Mouse (Mus musculus): ENCODE measurements at regions not wholly inside any gene's neighbourhood (a gene's known extent, or its start where the extent isn't known, plus 50 kb on each side); places are given as distances from the start of the nearest gene placed in this dataset.
A peak's percentile ranks its signal among the peaks of the same experiment; 100 is the strongest.

DNA sequence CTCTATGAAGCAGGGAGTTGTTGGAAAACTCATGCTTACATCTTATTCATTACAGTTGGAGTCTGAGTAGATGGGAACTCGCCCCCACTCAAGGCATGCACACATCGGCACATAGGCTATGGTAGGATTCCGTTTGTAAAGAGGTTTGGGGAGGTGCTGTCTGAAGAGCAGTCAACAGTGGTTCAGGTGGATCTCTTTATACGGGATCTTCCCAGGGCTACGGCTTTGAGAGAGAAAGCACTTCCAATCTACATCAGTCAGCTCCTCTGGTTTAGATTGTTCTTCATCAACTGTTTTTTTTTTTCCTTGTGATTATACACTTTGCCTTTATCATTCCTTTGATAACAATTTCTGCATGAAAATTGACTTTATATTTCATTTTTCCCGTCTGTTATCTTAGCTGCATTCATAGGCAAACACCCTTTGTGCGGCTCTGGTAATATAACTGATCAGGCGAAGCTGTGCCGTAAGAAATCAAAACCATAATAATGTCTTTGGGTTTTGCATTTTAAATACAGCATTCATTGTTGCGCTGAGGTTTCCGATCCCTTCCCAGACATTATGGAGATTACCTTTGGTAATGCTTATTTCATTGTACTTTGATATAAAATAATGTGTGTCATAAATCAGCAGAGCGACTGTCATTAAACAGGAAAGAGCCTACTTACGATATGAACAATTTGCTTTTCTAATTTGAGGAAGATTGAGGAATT lies 155.7 kb upstream of the Meis1 start:
- Histone ChIP-seq H3K27me3 (replicated peaks; ENCODE audit: control insufficient read depth, insufficient read depth, low read length) (no peaks in the 10 kb centered on the region), H3K36me3 (ENCODE audit: control insufficient read depth, insufficient read depth, low read length) (no peaks in the 10 kb centered on the region), H3K4me3 (ENCODE audit: insufficient read depth, low read depth, low read length) (no peak overlapping the region), H3K27ac (ENCODE audit: insufficient read depth, low read depth, low read length) (no peak overlapping the region), H3K4me1 (ENCODE audit: control insufficient read depth, insufficient read depth, low read length) (no peaks in the 10 kb centered on the region)
- TF ChIP-seq POLR2A (IDR thresholded peaks at IDR 0.05; ENCODE audit: low read depth, low read length) (no peak), CTCF (conservative IDR thresholded peaks at IDR 0.05; ENCODE audit: insufficient read depth, insufficient read length, low read depth, low read length) (no peak)
- 92% methylated on average over 13 of the region's 13 CpGs for WGBS
- DNase-seq = no peak

DNA sequence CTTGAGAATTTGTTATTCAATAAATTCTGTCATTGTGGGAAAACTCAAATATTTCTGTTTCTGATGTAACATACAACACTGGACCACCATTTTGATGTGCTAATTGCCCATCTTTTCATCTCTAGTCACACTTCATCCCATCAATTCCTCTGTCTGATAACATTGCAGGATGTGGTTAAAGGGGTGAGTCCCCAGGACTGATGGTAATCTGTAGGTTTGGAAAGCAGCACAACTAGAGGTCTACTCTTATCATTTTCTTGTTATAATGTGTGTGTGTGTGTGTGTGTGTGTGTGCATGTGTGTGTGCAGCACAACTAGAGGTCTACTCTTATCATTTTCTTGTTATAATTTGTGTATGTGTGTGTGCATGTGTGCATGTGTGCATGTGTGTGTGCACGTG lies 160.5 kb upstream of the Meis1 start:
- no peak for TF ChIP-seq POLR2A (IDR thresholded peaks at IDR 0.05; ENCODE audit: low read depth, low read length)
- no peak for TF ChIP-seq CTCF (conservative IDR thresholded peaks at IDR 0.05; ENCODE audit: insufficient read depth, insufficient read length, low read depth, low read length)
- Histone ChIP-seq H3K27me3 (replicated peaks; ENCODE audit: control insufficient read depth, insufficient read depth, low read length) (no peaks in the 10 kb centered on the region), H3K36me3 (ENCODE audit: control insufficient read depth, insufficient read depth, low read length) (no peaks in the 10 kb centered on the region), H3K4me3 (ENCODE audit: insufficient read depth, low read depth, low read length) (no peak overlapping the region), H3K27ac (ENCODE audit: insufficient read depth, low read depth, low read length) (no peak overlapping the region), H3K4me1 (ENCODE audit: control insufficient read depth, insufficient read depth, low read length) (no peaks in the 10 kb centered on the region)
- WGBS = 94% methylated on average over 1 of the region's 1 CpGs
- no peak for DNase-seq

GRCm38 (mm10) chr11:19189778-19190177 lies 171.0 kb upstream of the Meis1 start:
- Histone ChIP-seq H3K4me3 (ENCODE audit: insufficient read depth, low read depth, low read length) (no peak overlapping the region), H3K27me3 (replicated peaks; ENCODE audit: control insufficient read depth, insufficient read depth, low read length) (no peaks in the 10 kb centered on the region), H3K4me1 (ENCODE audit: control insufficient read depth, insufficient read depth, low read length) (no peaks in the 10 kb centered on the region), H3K27ac (ENCODE audit: insufficient read depth, low read depth, low read length) (no peak overlapping the region), H3K36me3 (ENCODE audit: control insufficient read depth, insufficient read depth, low read length) (no peaks in the 10 kb centered on the region)
- peak; percentile 9 for DNase-seq
- TF ChIP-seq CTCF (conservative IDR thresholded peaks at IDR 0.05; ENCODE audit: insufficient read depth, insufficient read length, low read depth, low read length) = no peak
- TF ChIP-seq POLR2A (IDR thresholded peaks at IDR 0.05; ENCODE audit: low read depth, low read length) = no peak
- 58% methylated on average over 2 of the region's 2 CpGs for WGBS

DNA sequence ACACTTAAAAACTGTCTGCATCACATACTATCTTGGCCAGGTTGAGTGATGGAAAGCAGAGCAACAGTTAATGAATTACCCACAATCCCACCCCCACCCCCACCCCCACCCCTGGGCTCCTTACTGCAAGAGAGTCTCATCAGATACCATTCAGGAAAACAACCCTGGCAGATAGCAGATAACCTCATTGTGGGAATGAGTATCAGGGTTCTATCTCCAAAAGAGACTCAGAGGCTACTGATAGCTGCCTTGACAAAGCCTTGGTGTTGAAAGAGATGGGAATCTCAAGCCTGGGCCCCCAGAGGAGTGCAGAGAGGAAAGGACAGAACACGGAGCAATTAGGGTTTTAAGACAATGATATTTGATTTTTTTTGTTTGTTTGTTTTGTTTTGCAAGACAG lies 175.7 kb upstream of the Meis1 start:
- no peak for DNase-seq
- 53% methylated on average over 1 of the region's 1 CpGs for WGBS
- no peak overlapping the region for H3K27ac ChIP-seq (ENCODE audit: insufficient read depth, low read depth, low read length)
- H3K4me1 ChIP-seq (ENCODE audit: control insufficient read depth, insufficient read depth, low read length) = no peaks in the 10 kb centered on the region
- H3K27me3 ChIP-seq (replicated peaks; ENCODE audit: control insufficient read depth, insufficient read depth, low read length) = no peaks in the 10 kb centered on the region
- TF ChIP-seq CTCF (conservative IDR thresholded peaks at IDR 0.05; ENCODE audit: insufficient read depth, insufficient read length, low read depth, low read length) = no peak
- TF ChIP-seq POLR2A (IDR thresholded peaks at IDR 0.05; ENCODE audit: low read depth, low read length) = no peak
- no peaks in the 10 kb centered on the region for H3K36me3 ChIP-seq (ENCODE audit: control insufficient read depth, insufficient read depth, low read length)
- no peak overlapping the region for H3K4me3 ChIP-seq (ENCODE audit: insufficient read depth, low read depth, low read length)

- DNase-seq = no peak
- Histone ChIP-seq H3K27me3 (replicated peaks; ENCODE audit: control insufficient read depth, insufficient read depth, low read length) (no peaks in the 10 kb centered on the region), H3K4me1 (ENCODE audit: control insufficient read depth, insufficient read depth, low read length) (no peaks in the 10 kb centered on the region), H3K27ac (ENCODE audit: insufficient read depth, low read depth, low read length) (no peak overlapping the region), H3K4me3 (ENCODE audit: insufficient read depth, low read depth, low read length) (no peak overlapping the region), H3K36me3 (ENCODE audit: control insufficient read depth, insufficient read depth, low read length) (no peaks in the 10 kb centered on the region)
- WGBS = 100% methylated on average over 1 of the region's 1 CpGs
- TF ChIP-seq CTCF (conservative IDR thresholded peaks at IDR 0.05; ENCODE audit: insufficient read depth, insufficient read length, low read depth, low read length) (no peak), POLR2A (IDR thresholded peaks at IDR 0.05; ENCODE audit: low read depth, low read length) (no peak)
Observed at GRCm38 (mm10) chr11:19197790-19198189, 179.0 kb upstream of the Meis1 start.

GRCm38 (mm10) chr11:19202602-19203517 lies 184.1 kb upstream of the Meis1 start:
- Histone ChIP-seq H3K27ac (ENCODE audit: insufficient read depth, low read depth, low read length) (peak overlapping the region; percentile 38), H3K4me1 (ENCODE audit: control insufficient read depth, insufficient read depth, low read length) (peaks cover 6% of the 10 kb centered on the region; the same call in 1 of the 2 replicates), H3K4me3 (ENCODE audit: insufficient read depth, low read depth, low read length) (no peak overlapping the region), H3K36me3 (ENCODE audit: control insufficient read depth, insufficient read depth, low read length) (no peaks in the 10 kb centered on the region), H3K27me3 (replicated peaks; ENCODE audit: control insufficient read depth, insufficient read depth, low read length) (no peaks in the 10 kb centered on the region; the same call in 1 of the 2 replicates)
- WGBS = 90% methylated on average over 8 of the region's 8 CpGs
- TF ChIP-seq CTCF (conservative IDR thresholded peaks at IDR 0.05; ENCODE audit: insufficient read depth, insufficient read length, low read depth, low read length) (no peak), POLR2A (IDR thresholded peaks at IDR 0.05; ENCODE audit: low read depth, low read length) (no peak)
- DNase-seq = no peak

DNA sequence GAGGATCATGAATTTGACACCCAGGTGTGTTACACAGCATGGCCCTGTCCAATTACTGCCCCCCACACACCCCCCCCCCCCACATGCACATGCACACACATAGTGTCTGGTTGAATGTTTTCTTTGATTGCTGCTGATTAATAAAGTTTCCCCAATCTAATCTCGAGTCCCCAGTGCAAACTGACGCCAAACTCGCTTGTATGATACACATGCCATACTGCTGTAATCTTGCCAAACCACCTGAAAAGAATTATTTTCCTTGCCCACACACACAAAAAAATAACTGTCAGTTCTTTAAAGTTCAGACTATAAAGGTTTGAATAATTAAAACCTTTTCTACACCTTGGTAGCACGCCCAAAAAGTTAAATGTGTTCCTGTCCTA lies 184.7 kb upstream of the Meis1 start:
- WGBS = 67% methylated on average over 4 of the region's 4 CpGs
- Histone ChIP-seq H3K36me3 (ENCODE audit: control insufficient read depth, insufficient read depth, low read length) (no peaks in the 10 kb centered on the region), H3K4me3 (ENCODE audit: insufficient read depth, low read depth, low read length) (no peak overlapping the region), H3K27ac (ENCODE audit: insufficient read depth, low read depth, low read length) (peak overlapping the region; percentile 38), H3K4me1 (ENCODE audit: control insufficient read depth, insufficient read depth, low read length) (peaks cover 6% of the 10 kb centered on the region; the same call in 1 of the 2 replicates), H3K27me3 (replicated peaks; ENCODE audit: control insufficient read depth, insufficient read depth, low read length) (no peaks in the 10 kb centered on the region; the same call in 1 of the 2 replicates)
- DNase-seq = no peak
- TF ChIP-seq POLR2A (IDR thresholded peaks at IDR 0.05; ENCODE audit: low read depth, low read length) (no peak), CTCF (conservative IDR thresholded peaks at IDR 0.05; ENCODE audit: insufficient read depth, insufficient read length, low read depth, low read length) (no peak)

Data from kidney, adult 2 months (tissue).